Mouse (Mus musculus) layer of hippocampus, postnatal 14 days (tissue): Measurements from ENCODE around the gene Tex45. TPM values are rescaled to one million over a fixed set of nuclear protein-coding genes. Genes with fewer than 3 reads are reported as not detected.

ENCODE experiments used
- DNase-seq, 2 experiments: peaks; one replicate each; pipeline ENCODE4 v3.0.0; 2021 to 2022; ENCODE audit warnings: low spot score in 2 of 2, mixed read lengths in 1 of 2
- total RNA-seq, 2 experiments: library from RNA; stranded (reverse); gene quantifications; 2 replicates each; pipeline ENCODE4 v1.2.3; 2021

The Tex45 gene
- total RNA-seq, 2 experiments from 2014 or later: 0.28 TPM; not detected in 1

DNA sequence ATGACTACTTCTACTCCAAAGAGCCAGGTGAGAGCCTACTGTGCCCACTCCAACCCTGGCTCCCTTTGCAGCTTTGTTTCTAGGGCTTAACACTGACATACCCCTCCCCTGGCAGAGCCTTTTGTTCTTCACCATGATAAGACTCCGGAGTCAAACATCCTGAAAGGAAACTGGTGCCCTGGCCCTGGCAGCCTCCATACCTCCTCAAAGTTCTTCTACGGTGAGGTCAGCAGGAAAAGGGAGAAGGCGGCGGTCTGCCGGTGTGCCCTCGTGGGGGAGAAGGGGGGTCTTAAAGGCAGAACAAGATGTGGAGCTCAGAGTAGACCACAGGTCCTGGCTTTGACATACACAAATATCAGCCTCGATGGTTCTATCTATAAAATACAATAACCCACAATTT, 12.9 kb downstream of the Tex45 start:
- DNase-seq: no peak

GRCm38 (mm10) chr8:3485192-3485591, 14.5 kb downstream of the Tex45 start:
- no peak for DNase-seq

DNA sequence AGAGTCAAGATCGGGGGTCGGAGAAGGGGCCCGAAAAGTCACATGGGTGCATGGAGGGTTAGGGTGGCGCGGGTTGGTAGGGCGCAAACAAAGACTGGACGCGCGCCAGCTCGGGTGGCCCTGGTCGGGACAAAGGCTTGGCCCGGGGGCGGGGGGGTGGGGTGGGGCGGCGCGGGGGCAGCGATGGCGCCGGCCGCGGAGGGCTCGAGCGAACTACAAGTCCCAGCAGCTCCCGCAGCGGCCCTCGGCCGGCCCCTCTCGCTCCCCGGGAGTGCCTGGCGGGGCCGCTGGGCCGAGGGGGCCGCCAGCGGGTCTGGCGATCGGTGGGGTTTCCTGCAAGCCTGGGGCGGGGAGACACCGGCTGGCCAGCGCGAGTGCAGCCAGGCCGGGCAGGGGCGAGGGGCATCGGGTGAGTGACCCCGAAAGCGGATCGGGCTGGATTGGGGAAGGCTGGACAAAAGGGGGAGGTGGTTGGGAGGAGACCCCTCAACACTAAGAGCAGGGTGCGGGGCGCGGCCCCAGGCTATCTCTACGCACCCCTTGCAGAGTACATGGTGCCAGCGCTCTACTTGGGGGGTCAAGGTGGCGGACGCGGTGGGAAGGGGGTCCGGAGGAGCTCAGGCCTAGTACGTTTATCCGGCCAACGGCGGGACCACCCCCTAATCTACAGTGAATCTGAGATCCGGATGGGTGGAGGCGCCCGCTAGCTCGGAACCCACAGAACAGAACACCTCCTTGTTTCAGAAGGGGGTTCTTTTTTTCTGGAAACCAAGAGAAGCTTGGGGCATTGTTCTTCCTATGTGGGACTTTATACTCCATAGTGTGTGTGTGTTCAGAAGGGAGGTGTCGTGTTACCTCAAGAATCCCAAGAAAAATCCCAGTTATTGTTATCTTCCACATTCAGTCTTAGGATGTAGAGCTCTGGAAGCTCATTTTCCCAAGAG, 22.5 kb downstream of the Tex45 start, which contains the start of gene Zfp358:
Gene Zfp358 (plus strand): TSS at position 238 of the 944 bp plus-strand sequence.
- DNase-seq: peak; percentile 65 to 70

- no peak for DNase-seq
Observed at GRCm38 (mm10) chr8:3493845-3494208, 23.2 kb downstream of the Tex45 start.

DNA sequence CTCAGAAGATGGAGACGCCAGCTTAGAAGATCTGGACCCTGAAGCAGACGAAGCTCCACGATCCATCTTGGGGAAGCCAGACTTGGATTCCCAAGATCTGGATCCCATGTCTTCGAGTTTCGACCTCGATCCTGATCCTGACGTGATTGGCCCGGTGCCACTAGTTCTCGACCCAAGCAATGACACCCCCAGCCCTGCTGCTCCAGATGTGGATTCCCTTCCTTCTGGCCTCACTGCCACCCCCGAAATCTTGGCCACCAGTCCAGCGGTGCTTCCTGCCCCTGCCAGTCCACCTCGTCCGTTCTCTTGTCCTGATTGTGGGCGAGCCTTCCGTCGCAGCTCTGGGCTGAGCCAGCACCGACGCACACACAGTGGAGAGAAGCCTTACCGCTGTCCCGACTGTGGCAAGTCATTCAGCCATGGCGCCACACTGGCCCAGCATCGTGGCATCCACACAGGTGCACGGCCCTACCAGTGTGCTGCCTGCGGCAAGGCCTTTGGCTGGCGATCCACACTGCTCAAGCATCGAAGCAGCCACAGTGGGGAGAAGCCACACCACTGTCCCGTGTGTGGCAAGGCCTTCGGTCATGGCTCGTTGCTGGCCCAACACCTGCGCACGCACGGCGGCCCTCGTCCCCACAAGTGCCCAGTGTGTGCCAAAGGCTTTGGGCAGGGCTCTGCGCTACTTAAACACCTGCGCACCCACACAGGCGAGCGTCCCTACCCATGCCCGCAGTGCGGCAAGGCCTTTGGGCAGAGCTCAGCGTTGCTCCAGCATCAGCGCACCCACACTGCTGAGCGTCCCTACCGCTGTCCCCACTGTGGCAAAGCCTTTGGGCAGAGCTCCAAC, 25.1 kb downstream of the Tex45 start:
- no peak for DNase-seq

DNA sequence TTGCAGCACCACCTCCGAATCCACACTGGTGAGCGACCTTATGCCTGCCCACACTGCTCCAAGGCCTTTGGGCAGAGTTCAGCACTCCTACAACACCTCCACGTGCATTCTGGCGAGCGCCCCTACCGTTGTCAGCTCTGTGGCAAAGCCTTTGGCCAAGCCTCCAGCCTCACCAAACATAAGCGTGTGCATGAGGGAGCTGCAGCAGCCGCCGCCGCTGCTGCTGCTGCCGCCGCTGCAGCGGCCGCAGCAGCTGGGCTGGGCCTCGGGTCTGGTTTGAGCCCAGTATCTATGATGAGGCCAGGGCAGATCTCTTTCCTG, 25.7 kb downstream of the Tex45 start:
- no peak for DNase-seq

- DNase-seq: no peak
Observed at GRCm38 (mm10) chr8:3498583-3498982, 27.9 kb downstream of the Tex45 start.

DNA sequence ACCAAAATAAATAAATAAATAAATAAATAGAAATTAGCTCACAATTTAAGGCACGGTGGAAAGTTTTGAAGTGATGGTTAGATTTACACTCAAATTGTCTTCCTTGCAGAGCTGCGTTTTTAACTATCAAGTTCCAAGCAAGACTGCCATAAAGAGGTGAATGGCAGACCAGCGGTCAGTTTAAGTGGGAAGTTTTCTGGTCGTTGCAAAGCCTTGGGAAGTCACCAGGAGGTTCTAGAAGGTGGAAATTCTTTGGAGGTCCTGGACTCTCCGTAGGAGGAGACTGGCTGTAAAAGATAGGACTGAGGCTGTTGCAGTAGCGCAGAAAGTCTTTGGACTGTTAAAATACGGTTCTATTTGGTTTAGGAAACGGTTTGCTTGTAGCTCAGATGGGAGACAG, 29.1 kb downstream of the Tex45 start:
- DNase-seq: no peak

DNA sequence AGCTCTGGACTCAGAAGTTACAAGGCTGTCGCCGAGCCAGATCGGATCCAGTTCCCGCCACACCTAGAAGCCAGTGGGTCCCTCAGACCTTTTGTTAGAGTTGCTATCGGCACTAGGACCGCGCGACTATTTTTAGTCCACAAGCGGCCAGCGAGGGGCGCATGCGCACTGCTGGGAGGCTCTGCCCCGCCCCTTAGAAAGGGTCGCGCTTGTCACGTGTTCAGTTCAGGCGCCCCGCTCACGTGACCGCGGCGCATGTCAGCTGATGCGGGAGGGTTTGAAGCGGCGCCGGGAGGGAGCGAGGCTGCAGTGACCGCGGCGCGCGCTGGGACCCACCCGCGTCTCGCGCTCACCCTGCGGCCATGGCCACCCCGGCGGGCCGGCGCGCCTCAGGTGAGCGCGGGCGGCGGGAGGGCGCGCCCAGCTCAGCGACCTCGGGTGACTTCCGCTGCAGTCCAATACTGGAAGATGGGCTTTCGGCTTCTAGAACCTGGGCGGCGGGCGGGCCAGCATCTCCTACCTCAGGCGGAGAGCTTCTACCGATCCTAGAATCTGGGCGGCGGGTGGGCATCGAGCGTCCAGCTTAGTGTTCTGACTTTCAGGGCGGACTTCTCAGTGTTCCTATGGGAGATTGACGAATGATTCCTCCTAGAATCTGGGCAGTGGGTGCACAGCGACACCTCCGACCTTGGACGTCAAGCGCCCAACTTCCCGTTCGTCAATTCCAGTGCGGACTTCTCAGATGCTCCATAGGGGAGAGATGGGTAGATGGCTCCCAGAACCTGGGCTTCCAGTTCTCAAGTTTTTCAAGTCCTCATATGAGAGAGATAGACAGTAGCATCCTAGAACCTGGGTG, 29.8 kb downstream of the Tex45 start, which contains the start of gene Mcoln1:
Gene Mcoln1 (plus strand): TSS at position 223 of the 856 bp plus-strand sequence.
- DNase-seq: peak; percentile 98

- peak; percentile 34 to 53 for DNase-seq
Observed at GRCm38 (mm10) chr8:3502217-3502616, 31.6 kb downstream of the Tex45 start.

- no peak for DNase-seq
Observed at GRCm38 (mm10) chr8:3507979-3508754, 37.5 kb downstream of the Tex45 start.

DNA sequence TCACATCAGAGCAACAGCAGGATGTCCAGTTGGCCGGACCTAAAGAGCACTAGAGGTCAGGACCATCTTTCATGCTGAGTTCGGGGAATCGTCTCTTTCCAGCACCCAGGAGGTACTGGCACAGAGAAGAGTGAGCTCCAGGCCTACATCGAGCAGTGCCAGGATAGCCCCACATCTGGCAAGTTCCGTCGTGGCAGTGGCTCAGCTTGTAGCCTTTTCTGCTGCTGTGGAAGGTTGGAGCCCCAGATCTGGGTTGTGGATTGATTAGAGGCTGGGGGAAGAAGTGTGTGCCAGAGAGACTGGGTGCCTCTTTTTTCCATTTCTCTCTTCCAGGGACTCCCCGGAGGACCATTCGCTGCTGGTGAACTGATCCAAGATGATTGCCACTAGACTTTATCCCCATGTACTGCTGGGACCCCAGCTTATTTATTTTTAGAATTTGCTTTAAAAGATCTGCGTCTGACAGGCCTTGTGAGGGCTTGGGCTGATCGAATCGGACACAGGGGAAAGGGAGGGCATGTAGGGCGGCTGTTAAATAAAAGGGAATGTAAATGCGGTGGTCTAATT, 44.1 kb downstream of the Tex45 start:
- no peak for DNase-seq

GRCm38 (mm10) chr8:3515260-3515671, 44.6 kb downstream of the Tex45 start, which contains the start of gene Pnpla6:
Gene Pnpla6, plus strand, starts transcription at chr8:3515384.
- DNase-seq: peak; percentile 87 to 93

GRCm38 (mm10) chr8:3515771-3516417, 45.2 kb downstream of the Tex45 start:
- peak; percentile 60 to 71 for DNase-seq

DNA sequence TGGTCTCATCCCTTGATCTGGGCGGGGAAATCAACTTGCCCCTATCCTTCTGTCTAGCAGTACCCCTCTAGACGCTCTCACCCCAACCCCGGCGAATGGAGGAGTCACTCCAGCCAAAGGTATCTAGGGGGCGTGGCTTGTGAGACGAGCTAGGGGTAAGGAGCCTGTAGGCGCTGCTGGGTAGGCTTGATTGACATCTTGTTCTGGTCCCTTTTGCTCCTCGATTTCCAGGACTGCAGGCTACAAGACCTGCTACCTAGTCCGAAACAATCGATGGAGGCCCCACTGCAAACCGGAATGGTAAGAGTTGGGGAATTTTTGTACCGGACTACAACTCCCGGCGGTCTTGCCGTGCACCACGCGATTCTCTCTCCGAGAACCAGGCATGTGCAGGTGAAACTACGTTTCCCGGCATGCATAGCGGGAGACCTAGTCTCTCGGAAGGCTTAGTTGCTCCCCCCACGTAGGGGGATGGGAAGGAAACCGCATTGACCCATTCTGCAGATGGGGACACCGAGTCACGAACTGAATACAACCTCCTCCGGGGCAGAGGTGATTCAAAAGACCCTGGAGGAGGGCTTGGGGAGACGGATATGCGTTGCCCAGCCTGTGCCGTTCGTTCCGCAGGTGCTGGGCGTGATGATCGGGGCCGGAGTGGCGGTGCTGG, 45.9 kb downstream of the Tex45 start:
- DNase-seq: peak; percentile 94 to 97

DNA sequence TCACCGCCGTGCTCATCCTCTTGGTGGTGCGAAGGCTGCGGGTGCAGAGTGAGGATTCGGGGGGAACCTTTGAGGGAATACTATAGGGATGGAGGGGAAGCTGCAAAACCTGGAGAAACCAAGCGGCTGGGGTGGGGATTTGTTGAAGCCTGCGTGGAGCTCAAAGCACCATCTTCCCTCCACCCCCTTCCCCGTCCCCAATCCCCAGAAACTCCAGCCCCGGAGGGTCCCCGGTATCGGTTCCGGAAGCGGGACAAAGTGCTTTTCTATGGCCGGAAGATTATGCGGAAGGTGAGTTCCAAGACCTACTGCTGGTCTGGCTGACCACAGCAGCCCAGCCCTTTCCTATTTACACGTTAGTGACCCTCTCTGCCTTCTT, 46.4 kb downstream of the Tex45 start:
- no peak for DNase-seq

DNA sequence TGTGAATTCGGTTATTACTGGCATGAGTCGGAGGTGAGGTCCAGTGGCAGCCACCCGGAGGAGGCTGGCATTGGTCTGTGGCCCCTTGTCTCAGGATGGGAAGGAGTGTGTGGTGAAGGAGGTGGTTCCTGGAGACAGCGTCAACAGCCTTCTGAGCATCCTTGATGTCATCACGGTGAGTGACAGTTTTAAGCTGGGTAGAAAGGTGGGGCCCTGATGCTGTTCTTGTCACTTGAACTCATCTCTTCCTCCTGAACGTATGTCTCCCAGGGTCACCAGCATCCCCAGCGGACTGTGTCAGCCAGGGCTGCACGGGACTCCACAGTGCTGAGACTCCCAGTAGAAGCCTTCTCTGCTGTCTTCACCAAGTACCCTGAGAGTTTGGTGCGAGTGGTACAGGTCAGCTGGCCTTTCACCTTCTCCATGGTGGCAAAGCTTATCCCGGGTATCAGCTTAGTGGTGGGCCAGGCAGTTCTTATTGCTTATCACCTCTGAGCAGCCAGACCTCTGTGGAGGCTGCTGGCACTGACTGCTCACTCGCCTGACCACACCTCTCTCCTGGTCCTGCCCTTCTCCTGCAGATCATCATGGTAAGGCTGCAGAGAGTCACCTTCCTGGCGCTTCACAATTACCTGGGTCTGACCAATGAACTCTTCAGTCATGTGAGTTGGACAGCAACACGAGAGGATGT, 51.5 kb downstream of the Tex45 start:
- DNase-seq: no peak

GRCm38 (mm10) chr8:3530816-3531215, 60.2 kb downstream of the Tex45 start:
- no peak for DNase-seq
